Mouse (Mus musculus) forebrain, embryonic 16.5 days (tissue): ENCODE measurements around the gene Arfip2. TPM values are rescaled to one million over a fixed set of nuclear protein-coding genes. Genes with fewer than 3 reads are reported as not detected.

Source experiments
- ATAC-seq: fragments of 200-750 bp; cut with Nextera tagmentation; 2 replicates; pipeline ENCODE4 v1.8.0; 2017; ENCODE audit warnings: mild to moderate bottlenecking, moderate library complexity
- H3K27ac ChIP-seq: fragments of 300-500 bp; sonication (generic); 2 replicates; pipeline ENCODE4 v1.5.1; 2014; ENCODE audit warnings: low read length, control low read depth
- H3K27me3 ChIP-seq: fragments of 300-500 bp; sonication (generic); replicated peaks from 2 replicates; pipeline ENCODE4 v1.6.1; 2014; ENCODE audit warnings: low read length; ENCODE audit not compliant: control insufficient read depth, insufficient read depth
- H3K36me3 ChIP-seq: fragments of 300-500 bp; sonication (generic); 2 replicates; pipeline ENCODE4 v1.6.1; 2014; ENCODE audit not compliant: control insufficient read depth, insufficient read depth
- H3K4me1 ChIP-seq: fragments of 300-500 bp; sonication (generic); replicated peaks from 2 replicates; pipeline ENCODE4 v1.6.1; 2014; ENCODE audit warnings: low read length; ENCODE audit not compliant: control insufficient read depth, insufficient read depth
- H3K4me2 ChIP-seq: fragments of 300-500 bp; sonication (generic); 2 replicates; pipeline ENCODE4 v1.6.1; 2014; ENCODE audit warnings: mild to moderate bottlenecking, low read length, control low read depth
- H3K4me3 ChIP-seq: fragments of 300-500 bp; sonication (generic); replicated peaks from 2 replicates; pipeline ENCODE4 v1.5.1; 2014; ENCODE audit warnings: mild to moderate bottlenecking, low read length, control low read depth
- H3K9ac ChIP-seq: fragments of 300-500 bp; sonication (generic); replicated peaks from 2 replicates; pipeline ENCODE4 v1.6.1; 2014; ENCODE audit warnings: low read depth, low read length, control low read depth
- H3K9me3 ChIP-seq: fragments of 300-500 bp; sonication (generic); 2 replicates; pipeline ENCODE4 v1.6.1; 2016; ENCODE audit warnings: low read length; ENCODE audit not compliant: control insufficient read depth
- WGBS: fragments of 180-500 bp; shearing (Covaris S2); extraction: QIAGEN DNeasy Blood & Tissue Kit; methylation state at CpG from one replicate; pipeline ENCODE4 v1.1.7; 2014; 5-methylcytosine and 5-hydroxymethylcytosine counted together
- polyA plus RNA-seq: library from polyadenylated mRNA; unstranded; fragments of >200 nt; fragmentation: Nextera tagmentation; extraction: Ambion mirVana; gene quantifications from 2 replicates; pipeline ENCODE4 v1.2.1, GENCODE M21; 2015

The Arfip2 gene
- polyA plus RNA-seq, 1 experiment from 2014 or later, result 86.7 TPM

DNA sequence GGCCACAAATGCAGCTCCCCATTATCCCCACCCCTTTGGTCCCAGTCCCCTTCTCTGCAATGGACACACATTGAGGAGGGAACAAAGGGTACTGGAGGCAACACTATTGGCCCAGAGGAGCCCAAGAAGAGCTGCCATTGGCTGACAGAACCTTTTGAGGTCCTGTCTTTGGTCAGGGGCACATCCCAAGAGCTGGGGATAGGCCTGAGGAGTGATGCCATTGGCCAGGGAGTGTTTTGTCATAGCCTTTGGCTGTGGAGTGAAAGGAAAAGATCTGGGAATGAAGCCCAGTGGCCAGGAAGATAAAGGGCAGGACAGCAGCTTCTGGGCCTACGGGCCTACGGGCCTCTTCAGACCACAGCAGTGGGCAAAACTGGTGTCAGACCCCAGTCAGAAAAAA, 4.5 kb downstream of the Arfip2 start:
- WGBS, result 86% methylated on average over 2 of the region's 2 CpGs
- Histone ChIP-seq H3K27me3 (no peaks in the 10 kb centered on the region), H3K36me3 (peaks cover 10% of the 10 kb centered on the region; the same call in 1 of the 2 replicates), H3K9me3 (no peaks in the 10 kb centered on the region), H3K4me3 (no peak overlapping the region), H3K4me1 (peaks cover 36% of the 10 kb centered on the region), H3K9ac (no peak overlapping the region), H3K4me2 (no peak overlapping the region), H3K27ac (no peak overlapping the region)
- ATAC-seq, result no peak

DNA sequence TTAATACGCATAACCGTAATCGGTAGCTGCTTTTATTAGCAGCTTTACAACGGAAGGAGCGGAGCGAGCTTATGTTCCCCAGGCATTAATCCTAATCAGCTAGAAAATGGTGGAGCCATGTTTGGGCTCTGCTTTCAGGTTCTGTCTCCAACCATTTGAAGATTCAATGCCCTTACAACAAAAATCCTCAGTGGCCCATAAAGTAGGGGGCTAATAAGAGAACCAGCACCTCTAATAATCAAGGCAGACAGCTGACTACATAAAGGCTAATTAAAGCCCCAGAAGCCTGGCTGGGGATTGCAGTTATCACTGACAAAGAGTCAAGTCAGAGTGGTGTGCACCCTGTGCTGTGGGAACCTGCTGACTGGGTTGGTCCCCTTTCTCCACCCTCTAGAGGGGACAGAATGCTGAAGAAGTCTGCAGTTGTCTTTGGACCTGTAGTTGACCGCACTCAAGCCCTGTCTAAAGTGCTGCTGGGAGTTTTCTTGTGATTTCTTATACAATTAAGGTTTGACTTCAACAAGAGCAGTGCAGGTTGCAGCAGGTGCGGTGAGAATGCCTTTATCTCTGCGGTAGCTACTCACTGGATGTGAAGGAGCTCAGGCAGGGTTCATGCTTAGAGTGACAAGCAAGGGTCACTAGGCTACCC, 5.8 kb downstream of the Arfip2 start:
- Histone ChIP-seq H3K4me3 (no peak overlapping the region; the same call in 1 of the 2 replicates), H3K9ac (no peak overlapping the region; the same call in 1 of the 2 replicates), H3K4me2 (peak overlapping the region; percentile 63), H3K27ac (no peak overlapping the region), H3K4me1 (peaks cover 30% of the 10 kb centered on the region), H3K36me3 (peaks cover 10% of the 10 kb centered on the region; the same call in 1 of the 2 replicates), H3K9me3 (no peaks in the 10 kb centered on the region), H3K27me3 (no peaks in the 10 kb centered on the region)
- no peak for ATAC-seq
- 40% methylated on average over 9 of the region's 9 CpGs for WGBS

DNA sequence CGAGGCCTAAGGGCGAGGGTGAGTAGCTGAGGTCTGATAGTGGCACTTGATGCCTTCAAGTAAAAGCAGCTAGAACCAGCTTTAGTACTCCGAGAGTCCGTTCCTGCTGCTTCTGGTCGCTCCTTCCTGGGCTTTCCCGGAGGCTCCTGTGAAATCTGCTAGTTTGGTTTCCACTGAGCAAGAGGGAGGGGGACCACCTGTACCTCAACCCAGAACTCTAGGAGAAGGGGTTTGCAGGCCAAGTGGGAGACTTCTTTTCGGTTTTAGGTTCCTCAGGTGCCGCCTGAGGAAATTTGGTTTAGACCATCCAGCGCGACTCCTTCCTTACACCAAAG, 6.4 kb downstream of the Arfip2 start:
- Histone ChIP-seq H3K4me1 (peaks cover 30% of the 10 kb centered on the region), H3K27ac (peak overlapping the region; percentile 51; the same call in 1 of the 2 replicates), H3K9me3 (no peaks in the 10 kb centered on the region), H3K4me2 (peak overlapping the region; percentile 63), H3K9ac (peak overlapping the region; percentile 79), H3K4me3 (peak overlapping the region; percentile 62), H3K27me3 (no peaks in the 10 kb centered on the region), H3K36me3 (peaks cover 10% of the 10 kb centered on the region; the same call in 1 of the 2 replicates)
- no peak for ATAC-seq
- WGBS, result 4% methylated on average over 10 of the region's 10 CpGs

DNA sequence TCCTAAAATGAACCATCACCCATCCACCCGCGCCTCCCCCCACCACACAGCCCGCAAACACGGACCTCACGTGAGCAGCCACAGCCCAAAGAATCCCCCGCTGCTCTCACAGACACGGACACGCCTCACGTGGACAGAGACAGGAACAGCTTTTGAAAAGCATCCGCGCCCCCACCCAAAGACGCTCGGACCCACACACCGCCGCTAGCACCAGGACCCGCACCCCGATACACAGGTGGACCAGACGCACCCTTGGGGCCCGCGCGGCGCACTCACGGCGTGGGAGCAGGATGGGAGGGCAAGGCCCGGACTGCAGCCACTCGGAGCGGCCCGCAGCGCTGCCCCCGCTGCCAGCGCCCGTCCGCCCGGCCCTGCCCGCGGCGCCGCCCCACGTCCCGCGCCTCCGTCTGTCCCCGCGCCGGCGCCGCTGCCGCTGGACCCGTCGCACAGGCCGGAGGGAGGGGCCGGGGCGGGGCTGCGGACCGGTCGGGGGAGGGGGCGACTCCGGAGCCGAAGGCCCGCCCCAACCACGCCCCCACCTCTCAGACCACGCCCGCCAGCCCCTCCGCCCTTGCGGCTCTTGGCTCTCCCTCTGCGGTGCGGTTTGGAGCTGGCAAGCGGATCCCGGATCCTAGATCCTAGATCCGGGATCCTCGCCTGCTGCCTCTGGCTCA, 7.0 kb downstream of the Arfip2 start, which contains the start of gene Trim3:
Trim3 (minus strand) TSS at position 445 of the 674 bp plus-strand sequence.
- H3K4me2 ChIP-seq, result peak within 1 kb of the TSS; percentile 63
- H3K4me3 ChIP-seq, result peak within 1 kb of the TSS; percentile 62
- no peaks in the 10 kb centered on the region for H3K9me3 ChIP-seq
- no peaks in the 10 kb centered on the region for H3K27me3 ChIP-seq
- peaks cover 10% of the 10 kb centered on the region; the same call in 1 of the 2 replicates for H3K36me3 ChIP-seq
- under 1% methylated on average over 41 of the region's 71 CpGs for WGBS
- H3K9ac ChIP-seq, result peak within 1 kb of the TSS; percentile 79
- peak within 1 kb of the TSS; percentile 65 for H3K27ac ChIP-seq
- peaks cover 34% of the 10 kb centered on the region for H3K4me1 ChIP-seq
- peak; percentile 88 for ATAC-seq

DNA sequence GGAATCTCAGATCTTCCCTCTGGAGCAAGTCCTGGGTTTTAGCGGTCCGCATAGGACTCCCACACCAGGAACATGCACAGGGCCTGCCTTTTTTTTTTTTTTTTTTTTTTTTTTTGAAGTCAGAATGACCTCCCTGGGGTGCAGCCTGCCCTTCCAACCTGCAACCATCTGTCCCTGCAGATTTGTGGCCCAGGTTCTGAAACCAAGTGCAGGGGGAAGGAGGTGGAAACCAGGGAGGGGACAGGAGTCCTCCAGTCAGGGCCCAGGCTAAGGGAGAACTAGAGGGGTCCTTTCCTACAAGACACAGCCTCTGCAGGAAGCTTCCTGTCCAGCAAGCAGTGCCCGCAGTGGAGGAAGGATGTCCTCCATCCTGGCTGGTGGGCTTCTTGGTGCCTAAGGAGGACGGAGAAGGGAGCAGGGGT, 7.7 kb downstream of the Arfip2 start:
- Histone ChIP-seq H3K36me3 (peaks cover 10% of the 10 kb centered on the region; the same call in 1 of the 2 replicates), H3K9me3 (no peaks in the 10 kb centered on the region), H3K9ac (peak overlapping the region; percentile 79), H3K27ac (peak overlapping the region; percentile 46; the same call in 1 of the 2 replicates), H3K27me3 (no peaks in the 10 kb centered on the region), H3K4me2 (peak overlapping the region; percentile 63), H3K4me3 (peak overlapping the region; percentile 62), H3K4me1 (peaks cover 34% of the 10 kb centered on the region)
- ATAC-seq, result no peak
- 16% methylated on average over 4 of the region's 4 CpGs for WGBS

DNA sequence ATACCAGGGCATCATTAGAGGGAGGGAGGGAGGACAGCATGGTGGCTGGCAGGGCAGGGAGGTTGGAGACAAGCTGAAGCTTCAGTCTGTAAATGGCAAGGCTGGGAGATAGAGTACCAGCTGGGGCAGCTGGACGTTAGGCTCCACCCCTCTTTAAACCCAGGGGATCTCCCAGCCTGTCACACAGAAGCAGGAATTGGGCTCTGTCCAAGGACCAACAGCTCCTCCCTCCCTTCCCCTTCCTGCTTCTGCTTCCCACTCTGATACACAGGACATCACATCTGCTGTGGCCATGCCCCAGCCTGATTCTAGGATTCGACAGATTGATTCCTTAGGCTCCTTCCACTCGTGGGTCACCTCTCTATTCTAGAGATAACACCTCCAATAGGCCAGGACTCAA, 11.6 kb downstream of the Arfip2 start:
- H3K4me3 ChIP-seq, result no peak overlapping the region
- H3K27me3 ChIP-seq, result no peaks in the 10 kb centered on the region
- 9% methylated on average over 3 of the region's 3 CpGs for WGBS
- H3K9ac ChIP-seq, result no peak overlapping the region
- H3K9me3 ChIP-seq, result no peaks in the 10 kb centered on the region
- peaks cover 25% of the 10 kb centered on the region for H3K4me1 ChIP-seq
- no peak overlapping the region for H3K4me2 ChIP-seq
- H3K27ac ChIP-seq, result no peak overlapping the region
- peaks cover 8% of the 10 kb centered on the region for H3K36me3 ChIP-seq
- ATAC-seq, result peak; percentile 15; the same call in 1 of the 2 replicates

DNA sequence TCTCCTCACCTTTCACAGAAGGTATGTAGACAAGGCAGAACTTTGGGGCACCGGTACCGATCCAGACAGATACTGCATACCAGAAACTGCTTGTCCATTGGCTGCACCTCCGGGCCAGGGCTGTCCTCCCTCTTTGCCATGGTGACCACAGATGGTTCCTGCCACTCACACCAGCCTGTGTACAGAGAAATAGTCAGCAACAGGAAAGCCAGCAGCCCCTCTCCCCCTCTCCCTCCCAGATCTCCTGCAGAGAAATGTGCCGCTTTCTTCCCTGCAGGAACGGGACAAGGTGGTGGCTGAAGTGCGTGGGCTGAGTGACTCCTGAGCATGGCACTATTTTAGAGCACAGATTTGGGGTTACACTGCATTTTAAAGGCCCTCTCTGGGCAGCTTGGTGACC, 14.8 kb downstream of the Arfip2 start:
- H3K36me3 ChIP-seq, result peaks cover 11% of the 10 kb centered on the region
- no peak overlapping the region for H3K27ac ChIP-seq
- H3K4me1 ChIP-seq, result peaks cover 11% of the 10 kb centered on the region
- no peak overlapping the region for H3K4me2 ChIP-seq
- ATAC-seq, result no peak
- 86% methylated on average over 6 of the region's 6 CpGs for WGBS
- no peak overlapping the region for H3K4me3 ChIP-seq
- H3K9me3 ChIP-seq, result no peaks in the 10 kb centered on the region
- no peaks in the 10 kb centered on the region for H3K27me3 ChIP-seq
- H3K9ac ChIP-seq, result no peak overlapping the region

DNA sequence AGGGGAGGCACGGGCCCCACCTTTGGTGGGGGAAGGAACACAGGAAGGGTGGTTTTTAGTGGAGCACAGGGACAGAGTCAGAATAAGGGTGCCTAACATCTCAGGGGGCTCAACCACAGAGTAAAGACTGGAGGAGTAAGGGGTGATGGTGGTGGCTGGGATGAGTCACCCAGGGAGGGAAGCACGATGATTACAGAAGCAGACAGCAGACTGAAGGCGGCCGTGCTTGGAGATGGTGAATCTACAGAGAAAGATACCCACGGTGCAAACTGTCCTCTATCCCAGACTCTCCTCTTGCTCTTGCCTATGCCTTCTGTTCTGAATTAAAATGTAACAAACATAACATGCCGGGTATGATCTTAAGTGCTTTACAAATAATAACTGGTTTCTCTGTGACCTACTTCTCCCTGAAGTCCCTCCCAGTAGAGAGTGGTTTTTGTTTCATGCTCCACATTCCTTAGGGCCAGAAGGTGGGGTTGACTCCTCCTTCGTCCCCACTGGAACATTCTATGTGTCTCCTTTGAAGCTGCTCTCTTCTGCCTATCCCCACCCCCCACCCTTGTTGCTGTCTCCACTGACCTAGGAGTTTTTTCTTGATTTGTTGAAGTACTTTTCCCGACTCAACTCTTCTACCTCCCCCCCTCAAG, 18.4 kb downstream of the Arfip2 start:
- Histone ChIP-seq H3K4me3 (no peak overlapping the region), H3K27ac (no peak overlapping the region), H3K9ac (no peak overlapping the region), H3K27me3 (no peaks in the 10 kb centered on the region), H3K9me3 (no peaks in the 10 kb centered on the region), H3K4me1 (no peaks in the 10 kb centered on the region), H3K4me2 (no peak overlapping the region), H3K36me3 (peaks cover 20% of the 10 kb centered on the region)
- ATAC-seq, result no peak
- 85% methylated on average over 8 of the region's 8 CpGs for WGBS

DNA sequence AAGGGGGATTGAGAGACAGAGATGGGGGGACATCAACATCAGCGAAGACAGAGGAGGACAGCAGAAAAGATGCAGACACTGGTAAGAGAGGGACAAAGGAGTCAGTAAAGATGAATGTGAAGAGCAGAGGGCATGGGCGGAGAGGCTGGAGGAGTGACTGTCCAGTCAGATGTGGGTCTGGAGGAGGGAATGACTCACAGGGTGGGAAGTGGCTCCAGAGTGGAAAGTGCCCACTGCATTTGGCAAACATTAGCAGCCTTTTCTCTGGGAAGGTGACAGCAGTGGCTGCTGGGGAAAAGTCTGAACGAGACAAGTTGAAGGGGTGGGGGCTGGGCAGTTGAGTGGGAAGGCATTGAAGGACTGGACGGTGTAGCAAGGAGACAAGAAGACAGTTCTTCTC, 19.2 kb downstream of the Arfip2 start:
- 78% methylated on average over 4 of the region's 4 CpGs for WGBS
- Histone ChIP-seq H3K9me3 (no peaks in the 10 kb centered on the region), H3K4me2 (no peak overlapping the region), H3K4me1 (no peaks in the 10 kb centered on the region), H3K9ac (no peak overlapping the region), H3K36me3 (peaks cover 24% of the 10 kb centered on the region), H3K27ac (no peak overlapping the region), H3K4me3 (no peak overlapping the region), H3K27me3 (no peaks in the 10 kb centered on the region)
- ATAC-seq, result no peak
